Mouse (Mus musculus) right cerebral cortex, adult 18-20 months (tissue): ENCODE results near the gene Abcc1.

Source experiments
- DNase-seq: peaks from one replicate; pipeline ENCODE4 v3.0.0; 2022; ENCODE audit warnings: mixed read lengths

Gene Abcc1

DNA sequence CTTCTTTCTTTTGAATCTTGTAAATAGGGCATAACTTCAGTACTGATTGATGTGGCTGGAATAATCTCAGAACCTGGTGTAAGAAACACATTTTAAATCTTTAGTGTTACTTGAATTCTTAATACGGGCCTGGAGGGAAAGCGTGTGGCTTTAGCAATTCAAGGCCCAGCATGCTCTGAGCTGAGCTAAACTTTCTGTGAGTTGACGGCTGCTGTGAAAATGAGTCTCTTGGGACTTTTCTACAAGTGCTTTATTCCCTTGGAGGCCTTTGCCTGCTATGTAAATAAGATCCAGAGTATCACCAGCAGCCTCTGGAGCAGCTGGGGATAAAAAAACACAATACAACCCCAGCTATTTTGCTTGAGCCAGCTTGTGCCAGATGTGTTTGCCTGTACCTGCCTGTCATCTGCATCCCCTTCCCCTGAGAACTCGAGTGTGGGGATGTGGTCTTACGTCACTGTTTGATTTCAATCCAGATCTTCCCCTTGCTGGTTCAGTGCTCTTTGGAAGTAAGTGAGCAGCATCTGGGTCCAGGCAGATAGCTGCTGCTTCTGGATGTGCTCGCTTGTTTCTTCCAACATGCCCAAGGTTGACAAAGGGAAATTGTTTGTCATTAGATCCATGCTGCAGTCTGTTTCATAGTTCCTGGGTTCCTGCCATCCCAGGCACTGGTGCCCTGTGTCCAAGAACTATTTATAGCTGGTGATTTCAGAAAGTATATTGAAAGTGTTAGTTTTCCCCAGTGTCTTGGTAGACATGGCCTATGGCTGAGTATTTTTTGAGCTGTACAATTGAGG, 82.9 kb downstream of the Abcc1 start:
- no peak for DNase-seq

DNA sequence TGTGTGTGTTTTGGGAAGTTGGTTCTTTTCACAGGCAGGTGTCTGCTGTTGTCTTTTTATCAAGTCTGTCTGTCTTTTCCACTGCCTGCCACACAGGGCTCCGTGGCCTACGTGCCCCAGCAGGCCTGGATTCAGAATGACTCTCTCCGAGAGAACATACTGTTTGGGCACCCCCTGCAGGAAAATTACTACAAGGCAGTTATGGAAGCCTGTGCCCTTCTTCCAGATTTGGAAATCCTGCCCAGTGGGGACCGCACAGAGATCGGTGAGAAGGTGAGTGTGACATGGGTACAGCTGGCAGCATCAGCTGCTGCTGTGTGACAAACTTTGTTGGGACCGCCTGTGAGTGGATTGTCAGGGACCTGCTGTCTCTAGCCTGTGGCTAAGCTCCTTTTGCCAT, 83.8 kb downstream of the Abcc1 start:
- DNase-seq: no peak

GRCm38 (mm10) chr16:14447366-14447765, 86.0 kb downstream of the Abcc1 start:
- DNase-seq: no peak

DNA sequence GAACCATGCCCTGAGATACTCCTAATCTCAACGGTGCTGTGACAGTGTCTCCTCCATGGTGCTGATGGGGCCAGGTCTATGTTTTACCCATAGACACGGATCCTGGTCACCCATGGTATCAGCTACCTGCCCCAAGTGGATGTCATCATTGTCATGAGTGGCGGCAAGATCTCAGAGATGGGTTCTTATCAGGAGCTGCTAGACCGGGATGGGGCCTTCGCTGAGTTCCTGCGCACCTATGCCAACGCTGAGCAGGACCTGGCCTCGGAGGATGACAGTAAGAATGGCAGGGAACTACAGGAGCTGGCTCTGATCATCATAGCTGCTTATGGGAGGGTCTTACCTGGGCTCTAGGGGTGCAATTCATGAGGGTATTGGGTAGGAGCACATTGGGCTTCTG, 86.9 kb downstream of the Abcc1 start:
- no peak for DNase-seq

DNA sequence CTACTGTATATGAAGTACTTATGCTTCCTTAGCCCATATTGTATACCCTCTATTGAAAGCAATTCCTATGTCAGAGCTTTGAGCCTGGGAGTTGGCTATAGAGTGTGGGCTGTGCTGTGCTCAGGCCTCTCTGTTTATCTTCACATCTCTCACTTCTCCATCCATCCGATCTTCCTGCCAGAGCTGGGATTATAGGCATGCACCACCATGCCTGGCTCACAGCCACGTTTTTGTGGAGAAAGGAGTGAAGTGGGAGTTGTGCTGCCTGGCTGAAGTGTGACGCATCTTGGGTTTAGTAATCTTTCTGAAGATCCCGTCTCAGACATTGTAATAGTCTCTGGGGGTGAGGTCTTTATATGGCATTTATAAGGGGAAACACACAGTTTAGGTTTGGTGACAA, 88.5 kb downstream of the Abcc1 start:
- DNase-seq: peak; percentile 71

DNA sequence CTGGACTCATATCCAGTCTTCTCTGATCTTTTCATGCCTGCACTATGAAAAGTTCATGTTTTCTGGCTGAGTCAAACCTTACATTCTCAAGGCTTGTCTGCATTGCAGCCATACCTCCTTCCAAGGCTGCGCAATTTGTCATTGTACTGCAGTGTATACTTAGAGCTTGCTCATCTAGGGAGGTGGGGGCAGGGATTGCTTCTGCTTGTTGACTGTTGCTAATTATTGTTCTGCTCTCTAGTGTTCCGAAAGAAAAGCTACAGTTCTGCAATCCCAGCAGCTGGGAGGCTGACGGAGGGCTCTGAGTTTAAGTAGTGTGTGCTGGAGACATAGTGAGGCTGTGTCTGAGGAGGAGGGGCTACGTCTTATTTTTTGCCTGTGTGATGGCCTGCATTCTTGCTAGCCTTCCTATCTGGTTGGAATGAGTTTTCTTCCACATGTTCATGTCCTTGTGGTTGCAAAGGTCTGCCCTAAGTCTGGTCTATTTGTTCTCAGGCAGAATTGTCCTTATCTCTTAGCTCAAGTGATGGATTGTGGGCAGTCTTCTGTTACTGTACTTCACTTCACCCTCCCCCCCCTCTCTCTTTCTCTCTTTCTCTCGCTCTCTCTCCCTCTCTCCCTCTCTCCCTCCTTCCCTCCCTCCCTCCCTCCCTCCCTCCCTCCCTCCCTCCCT, 90.2 kb downstream of the Abcc1 start:
- DNase-seq: peak; percentile 23

GRCm38 (mm10) chr16:14462535-14462934, 101.2 kb downstream of the Abcc1 start:
- DNase-seq: no peak

- DNase-seq: no peak
Observed at GRCm38 (mm10) chr16:14465016-14465415, 103.7 kb downstream of the Abcc1 start.

DNA sequence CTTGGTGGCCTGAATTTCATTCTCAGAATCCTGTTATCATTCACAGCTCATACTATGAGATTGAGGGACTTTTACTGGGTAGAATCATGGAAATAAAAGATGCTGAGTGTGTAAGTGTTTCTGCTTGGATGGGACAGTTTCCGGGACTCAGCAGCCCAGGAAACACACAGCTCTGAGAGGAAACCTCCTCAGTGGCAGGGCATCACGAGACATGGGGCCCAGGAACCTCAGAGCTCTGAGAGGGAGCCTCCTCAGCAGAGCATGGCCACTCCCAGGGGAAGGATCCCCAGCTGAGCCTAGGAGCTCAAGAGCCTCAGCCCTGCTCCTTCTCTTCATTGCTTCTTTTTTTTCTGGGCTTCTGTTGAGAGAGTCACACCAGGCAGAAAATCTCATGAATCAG, 107.0 kb downstream of the Abcc1 start:
- DNase-seq: no peak

- DNase-seq: no peak
Observed at GRCm38 (mm10) chr16:14468841-14469240, 107.5 kb downstream of the Abcc1 start.

GRCm38 (mm10) chr16:14472171-14472570, 110.8 kb downstream of the Abcc1 start:
- no peak for DNase-seq

- DNase-seq: no peak
Observed at GRCm38 (mm10) chr16:14473686-14474085, 112.3 kb downstream of the Abcc1 start.

DNA sequence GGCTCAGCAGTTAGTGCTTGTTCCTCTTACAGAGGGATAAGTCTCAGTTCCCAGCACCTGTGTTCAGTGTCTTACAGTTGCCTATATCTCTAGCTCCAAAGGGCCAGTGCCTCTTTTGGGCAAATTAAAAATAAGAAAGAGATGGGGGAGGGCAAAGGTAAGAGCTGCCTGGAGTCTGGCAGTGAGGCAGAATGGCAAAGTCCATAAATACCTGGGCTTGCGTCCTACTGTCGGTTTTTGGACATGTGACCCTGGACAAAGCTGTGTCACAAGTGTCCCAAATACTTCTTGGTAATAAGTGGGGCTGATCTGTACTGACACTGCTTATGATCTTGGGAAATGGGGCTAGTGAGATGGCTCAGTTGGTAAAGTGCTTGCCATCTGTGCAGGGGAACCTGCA, 113.6 kb downstream of the Abcc1 start:
- DNase-seq: no peak

GRCm38 (mm10) chr16:14476056-14476455, 114.7 kb downstream of the Abcc1 start:
- no peak for DNase-seq

- no peak for DNase-seq
Observed at GRCm38 (mm10) chr16:14476701-14477400, 115.5 kb downstream of the Abcc1 start.

- DNase-seq: no peak
Observed at GRCm38 (mm10) chr16:14477510-14478300, 116.3 kb downstream of the Abcc1 start.

- no peak for DNase-seq
Observed at GRCm38 (mm10) chr16:14479641-14480040, 118.3 kb downstream of the Abcc1 start.

DNA sequence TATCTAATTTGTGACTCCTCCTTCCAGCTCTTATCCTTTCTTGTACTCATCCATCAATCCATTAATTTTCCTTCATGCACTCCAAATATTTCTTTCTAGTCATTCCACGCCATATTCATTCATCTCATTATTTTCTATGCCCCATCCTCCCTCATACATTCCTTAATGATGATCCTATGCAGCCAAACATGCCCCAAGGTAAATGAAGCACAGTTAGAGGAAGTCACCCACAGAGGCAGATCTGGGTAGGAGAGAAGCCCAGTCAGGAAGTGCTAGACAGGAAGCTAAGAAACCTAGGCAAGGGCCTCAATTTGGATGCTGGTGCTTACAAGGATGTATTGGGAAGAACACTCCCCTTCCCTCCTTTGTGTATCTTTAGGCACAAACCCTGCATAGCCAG, 121.9 kb downstream of the Abcc1 start:
- DNase-seq: no peak

DNA sequence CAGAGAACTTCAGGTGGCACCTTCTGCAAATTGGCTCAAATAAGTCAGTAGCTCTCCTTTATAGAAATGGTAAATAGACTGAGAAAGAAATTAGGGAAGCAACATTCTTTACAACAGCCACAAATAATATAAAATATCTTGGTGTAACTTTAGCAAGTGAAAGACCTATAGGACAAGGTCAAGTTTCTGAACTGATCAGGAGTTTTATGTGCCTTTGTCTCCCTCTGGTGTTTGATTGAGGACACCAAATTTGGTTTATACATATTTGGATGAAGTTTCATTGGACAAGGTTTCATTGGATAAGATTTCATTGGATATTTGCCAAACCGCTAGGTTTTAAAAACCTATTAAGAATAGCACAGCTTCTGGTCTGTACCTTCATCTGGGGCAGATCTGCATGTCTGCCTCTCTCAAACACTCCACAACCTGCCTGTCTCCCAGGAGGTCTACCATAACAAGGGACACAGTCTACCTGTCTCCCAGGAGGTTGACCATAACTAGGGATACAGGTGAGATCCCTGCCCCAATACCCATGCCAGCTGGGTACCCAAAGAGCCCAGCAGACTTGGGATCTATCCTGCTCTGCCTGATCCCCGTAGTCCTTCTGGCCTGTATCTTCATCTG, 132.2 kb downstream of the Abcc1 start:
- DNase-seq: no peak

DNA sequence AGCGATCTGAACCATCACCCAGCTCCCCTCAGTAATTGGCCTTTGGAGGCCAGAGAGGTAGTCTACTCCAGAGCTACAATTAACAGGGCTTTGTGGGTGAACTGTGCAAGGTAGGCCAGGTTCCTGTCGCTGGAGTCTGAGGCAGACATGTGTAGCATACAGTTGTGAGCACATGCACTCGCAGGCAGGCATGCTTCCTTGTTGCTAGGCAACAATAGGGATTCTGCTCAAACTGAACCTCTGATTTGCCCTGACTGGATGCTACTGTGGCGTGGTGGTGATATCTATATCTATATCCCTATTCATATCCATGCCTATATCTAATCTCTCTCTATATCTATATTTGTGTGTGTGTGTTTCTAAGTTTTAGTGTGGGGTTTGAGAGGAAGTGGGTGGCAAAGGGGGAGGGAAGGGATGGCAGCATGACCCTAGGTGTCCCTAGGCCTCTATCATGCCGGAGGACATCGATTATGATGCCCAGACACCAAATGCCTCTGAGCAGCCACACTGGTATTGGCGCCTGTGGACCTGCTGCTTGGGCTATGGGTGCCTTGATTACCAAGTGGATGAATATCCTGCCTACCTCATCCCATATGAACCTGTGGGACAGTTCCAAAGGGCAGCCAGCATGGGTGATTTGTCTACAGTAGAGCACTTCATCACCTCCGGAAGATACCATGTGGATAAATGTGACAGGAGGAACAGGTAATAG, 140.4 kb downstream of the Abcc1 start:
- no peak for DNase-seq

DNA sequence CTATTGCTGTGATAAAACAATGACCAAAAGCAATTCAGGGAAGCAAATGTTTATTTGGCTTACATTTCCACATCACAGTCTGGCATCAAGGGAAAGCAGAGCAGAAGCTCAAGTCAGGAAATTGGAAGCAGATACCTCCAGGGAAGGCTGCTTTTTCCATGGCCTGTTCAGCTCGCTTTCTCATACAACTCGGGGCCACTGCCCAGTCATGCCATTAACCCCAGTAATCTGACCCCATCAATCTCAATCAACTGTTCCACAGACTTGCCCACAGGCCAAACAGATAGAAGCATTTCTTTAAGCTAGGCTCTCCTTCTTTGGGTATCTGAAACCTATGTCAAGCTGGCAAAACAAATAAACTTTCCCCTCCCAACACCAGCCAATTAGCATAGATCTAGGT, 145.1 kb downstream of the Abcc1 start:
- DNase-seq: no peak
